Mouse (Mus musculus): Measurements from ENCODE around the gene Fam160a2.

DNA sequence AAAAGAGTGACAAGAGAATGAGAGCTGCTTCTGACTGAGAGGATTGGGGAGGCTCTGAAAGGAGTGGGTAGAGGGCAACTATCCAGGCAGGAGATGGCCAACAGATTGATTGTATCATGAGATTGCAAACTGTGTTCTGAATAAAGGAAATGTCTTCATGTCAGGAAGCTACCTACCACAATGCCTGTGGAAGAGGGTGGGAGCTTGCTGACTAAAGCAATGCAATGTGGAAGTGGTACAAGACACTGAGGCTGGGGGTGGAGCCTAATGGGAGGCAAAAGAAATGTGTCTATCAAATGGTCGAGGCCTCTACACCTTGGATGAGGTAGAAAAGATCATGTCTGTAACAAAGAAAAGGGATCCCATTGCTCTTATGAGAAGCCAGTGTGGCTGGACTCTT, 6.5 kb upstream of the Fam160a2 start:
- TF ChIP-seq CTCF (IDR thresholded peaks at IDR 0.05; ENCODE audit: low read depth, low read length) = no peak
- TF ChIP-seq POLR2A (IDR thresholded peaks at IDR 0.05; ENCODE audit: extremely low read depth, insufficient read depth, low read length) = no peak

Data from liver, adult 2 months (tissue).